Mouse (Mus musculus) lung, adult 10 weeks (tissue): ENCODE results near the gene Npr3. TPM values are rescaled to one million over a fixed set of nuclear protein-coding genes. Genes with fewer than 3 reads are reported as not detected.

ENCODE experiments used
- polyA plus RNA-seq: library from polyadenylated mRNA; stranded (reverse); fragments of 350-450 nt; fragmentation: Illumina TruSeq; extraction: RNeasy Lipid Tissue Mini Kit (QIAGEN cat#74804); gene quantifications from one replicate; pipeline ENCODE4 v1.2.3, GENCODE M21; 2014; ENCODE audit warnings: low read depth, low replicate concordance; ENCODE audit not compliant: insufficient read depth

The Npr3 gene
- 35.5 TPM for polyA plus RNA-seq

DNA sequence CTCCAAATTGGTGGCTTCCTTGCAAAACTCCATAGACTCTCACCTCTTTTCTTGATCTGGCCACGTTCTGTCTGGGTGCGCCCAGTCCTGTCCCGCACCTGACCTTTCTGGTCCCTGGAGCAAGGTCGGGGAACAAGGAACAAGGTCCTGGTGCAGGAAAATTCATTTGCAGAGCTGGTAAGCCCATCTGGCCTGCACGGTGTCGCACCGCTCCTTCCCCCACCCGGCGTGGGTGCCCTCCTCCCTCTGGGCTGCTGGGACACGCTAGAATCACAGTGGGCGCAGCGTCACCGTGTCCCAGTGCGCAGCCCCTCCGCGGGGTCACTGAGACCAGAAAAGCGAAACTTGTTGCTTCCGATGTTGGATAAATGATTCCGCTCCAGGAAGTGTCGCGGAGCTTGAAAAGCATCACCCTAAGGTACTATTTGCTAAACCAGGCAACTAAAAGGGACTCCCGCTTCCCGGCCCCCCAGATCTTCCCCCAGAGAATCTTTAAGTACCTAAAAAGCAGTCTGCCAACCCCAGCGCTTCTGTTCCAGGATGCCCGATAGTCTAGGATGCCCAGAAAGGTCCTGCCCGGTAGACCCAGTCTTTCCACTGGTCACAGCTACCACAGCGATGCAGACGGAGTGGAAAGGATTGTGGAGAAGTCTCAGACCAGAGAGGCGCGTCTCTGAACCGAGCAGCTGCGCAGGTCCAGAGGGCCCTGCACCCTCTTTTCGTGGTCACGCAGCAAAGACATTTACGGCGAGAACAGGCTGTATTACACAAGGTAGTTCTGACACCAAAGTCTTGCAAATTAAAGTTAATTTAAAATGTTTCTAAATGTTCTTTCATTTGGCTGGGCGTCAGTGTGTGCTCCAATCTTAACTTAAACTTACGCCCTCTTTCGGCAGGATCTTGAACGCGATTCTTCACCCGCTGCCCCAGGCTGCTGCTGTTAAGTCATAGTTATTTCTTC, at the start of gene Npr3:
Gene Npr3, minus strand, starts transcription at position 717 of the 961 bp plus-strand sequence.

Other genes with a start within 250 kb of the Npr3 start
- 279 TPM for gene Sub1, start 89.7 kb upstream of the Npr3 start, polyA plus RNA-seq
- gene Zfr, start 210.5 kb upstream of the Npr3 start, polyA plus RNA-seq = 31.7 TPM